Mouse (Mus musculus) E14TG2a.4 (cell line): Measurements from ENCODE around the gene Hibch.

Source experiments
- H3K27me3 ChIP-seq: 2 replicates; pipeline ENCODE4 v1.6.1; 2014; ENCODE audit warnings: low read length, control low read depth; ENCODE audit not compliant: insufficient read depth
- H3K36me3 ChIP-seq: 2 replicates; pipeline ENCODE4 v1.6.1; 2014; ENCODE audit warnings: low read length, control low read depth; ENCODE audit not compliant: insufficient read depth
- H3K4me1 ChIP-seq: replicated peaks from 2 replicates; pipeline ENCODE4 v1.6.1; 2014; ENCODE audit warnings: low read depth, low read length, control low read depth
- H3K4me3 ChIP-seq: replicated peaks from 2 replicates; pipeline ENCODE4 v1.5.1; 2014; ENCODE audit warnings: mild to moderate bottlenecking, low read length
- H3K9me3 ChIP-seq: 2 replicates; pipeline ENCODE4 v1.6.1; 2014; ENCODE audit warnings: low read length, control low read depth
- CTCF ChIP-seq: conservative IDR thresholded peaks from 2 replicates; pipeline ENCODE4 v1.5.1; 2014; ENCODE audit warnings: low read length
- NANOG ChIP-seq: IDR thresholded peaks from 2 replicates; pipeline ENCODE4 v1.6.1; 2014; ENCODE audit warnings: borderline replicate concordance, low read length, mixed read lengths
- POU5F1 ChIP-seq: IDR thresholded peaks from 2 replicates; pipeline ENCODE4 v1.6.1; 2014; ENCODE audit warnings: low read length, borderline replicate concordance

Gene Hibch

GRCm38 (mm10) chr1:52934494-52934893 is 89.8 kb downstream of the Hibch start:
- peaks cover 92% of the 10 kb centered on the region for H3K9me3 ChIP-seq
- TF ChIP-seq NANOG: no peak
- TF ChIP-seq POU5F1: no peak
- TF ChIP-seq CTCF: no peak
- no peaks in the 10 kb centered on the region for H3K27me3 ChIP-seq
- no peaks in the 10 kb centered on the region for H3K4me1 ChIP-seq
- H3K36me3 ChIP-seq: peaks cover 76% of the 10 kb centered on the region
- no peak overlapping the region for H3K4me3 ChIP-seq

- TF ChIP-seq NANOG (no peak), CTCF (no peak), POU5F1 (no peak)
- no peak overlapping the region for H3K4me3 ChIP-seq
- no peaks in the 10 kb centered on the region for H3K27me3 ChIP-seq
- peaks cover 42% of the 10 kb centered on the region for H3K36me3 ChIP-seq
- H3K9me3 ChIP-seq: peaks cover 53% of the 10 kb centered on the region
- no peaks in the 10 kb centered on the region for H3K4me1 ChIP-seq
These were observed 94.3 kb downstream of the Hibch start for GRCm38 (mm10) chr1:52939021-52939420.

GRCm38 (mm10) chr1:52947895-52948294 is 103.2 kb downstream of the Hibch start:
- TF ChIP-seq POU5F1 (no peak), CTCF (no peak), NANOG (no peak)
- peaks cover 53% of the 10 kb centered on the region for H3K36me3 ChIP-seq
- H3K4me1 ChIP-seq: no peaks in the 10 kb centered on the region
- H3K9me3 ChIP-seq: peaks cover 57% of the 10 kb centered on the region
- H3K4me3 ChIP-seq: no peak overlapping the region
- no peaks in the 10 kb centered on the region for H3K27me3 ChIP-seq

- Histone ChIP-seq H3K9me3 (peaks cover 57% of the 10 kb centered on the region), H3K27me3 (no peaks in the 10 kb centered on the region), H3K4me1 (peaks cover 22% of the 10 kb centered on the region), H3K4me3 (peak overlapping the region; percentile 88), H3K36me3 (peaks cover 53% of the 10 kb centered on the region)
- no peak for TF ChIP-seq CTCF
- no peak for TF ChIP-seq POU5F1
- TF ChIP-seq NANOG: no peak
These were observed 106.6 kb downstream of the Hibch start for GRCm38 (mm10) chr1:52951146-52951868.

- Histone ChIP-seq H3K36me3 (peaks cover 45% of the 10 kb centered on the region), H3K27me3 (no peaks in the 10 kb centered on the region), H3K4me1 (peaks cover 30% of the 10 kb centered on the region), H3K9me3 (peaks cover 49% of the 10 kb centered on the region), H3K4me3 (peak overlapping the region; percentile 88)
- TF ChIP-seq CTCF (no peak), NANOG (no peak), POU5F1 (no peak)
These were observed 107.4 kb downstream of the Hibch start for GRCm38 (mm10) chr1:52952143-52952542.

- H3K36me3 ChIP-seq: peaks cover 40% of the 10 kb centered on the region
- peaks cover 44% of the 10 kb centered on the region for H3K9me3 ChIP-seq
- H3K4me1 ChIP-seq: peaks cover 32% of the 10 kb centered on the region
- no peaks in the 10 kb centered on the region for H3K27me3 ChIP-seq
- H3K4me3 ChIP-seq: peak overlapping the region; percentile 88
- TF ChIP-seq NANOG: no peak
- TF ChIP-seq CTCF: no peak
- TF ChIP-seq POU5F1: no peak
These were observed 108.0 kb downstream of the Hibch start for GRCm38 (mm10) chr1:52952551-52953397.

GRCm38 (mm10) chr1:52953548-52953947 is 108.8 kb downstream of the Hibch start:
- TF ChIP-seq CTCF: no peak
- TF ChIP-seq NANOG: peak; percentile 95
- peak; percentile 89; the same call in 1 of the 2 replicates for TF ChIP-seq POU5F1
- Histone ChIP-seq H3K27me3 (no peaks in the 10 kb centered on the region), H3K4me3 (peak overlapping the region; percentile 88), H3K9me3 (peaks cover 36% of the 10 kb centered on the region), H3K36me3 (peaks cover 32% of the 10 kb centered on the region), H3K4me1 (peaks cover 32% of the 10 kb centered on the region)

- H3K27me3 ChIP-seq: no peaks in the 10 kb centered on the region
- peak overlapping the region; percentile 8; the same call in 1 of the 2 replicates for H3K4me3 ChIP-seq
- TF ChIP-seq CTCF (no peak), POU5F1 (no peak)
- H3K9me3 ChIP-seq: peaks cover 27% of the 10 kb centered on the region
- H3K36me3 ChIP-seq: peaks cover 23% of the 10 kb centered on the region
- H3K4me1 ChIP-seq: peaks cover 32% of the 10 kb centered on the region
These were observed 109.7 kb downstream of the Hibch start for GRCm38 (mm10) chr1:52954456-52954855.
